Mouse (Mus musculus): Measurements from ENCODE around the gene Aars. TPM values are rescaled to one million over a fixed set of nuclear protein-coding genes. Genes with fewer than 3 reads are reported as not detected.

Aars gene
- polyA plus RNA-seq, 1 experiment: not detected

GRCm38 (mm10) chr8:111027391-111027937 is 5.5 kb upstream of the Aars start:
- H3K27ac ChIP-seq (ENCODE audit: insufficient read depth, low read depth, low read length): peak overlapping the region; percentile 34; the same call in 1 of the 2 replicates
- peaks cover 3% of the 10 kb centered on the region; the same call in 1 of the 2 replicates for H3K4me1 ChIP-seq (ENCODE audit: control insufficient read depth, insufficient read depth, low read length)
- WGBS: under 1% methylated on average over 31 of the region's 31 CpGs
- peak; percentile 11; the same call in 1 of the 2 replicates for TF ChIP-seq CTCF (IDR thresholded peaks at IDR 0.05; ENCODE audit: insufficient read depth, low read depth, low read length)
- peak; percentile 67 for TF ChIP-seq POLR2A (IDR thresholded peaks at IDR 0.05; ENCODE audit: insufficient read depth, low read depth, low read length)
- H3K4me3 ChIP-seq (ENCODE audit: insufficient read depth, low read depth, low read length): peak overlapping the region; percentile 86

DNA sequence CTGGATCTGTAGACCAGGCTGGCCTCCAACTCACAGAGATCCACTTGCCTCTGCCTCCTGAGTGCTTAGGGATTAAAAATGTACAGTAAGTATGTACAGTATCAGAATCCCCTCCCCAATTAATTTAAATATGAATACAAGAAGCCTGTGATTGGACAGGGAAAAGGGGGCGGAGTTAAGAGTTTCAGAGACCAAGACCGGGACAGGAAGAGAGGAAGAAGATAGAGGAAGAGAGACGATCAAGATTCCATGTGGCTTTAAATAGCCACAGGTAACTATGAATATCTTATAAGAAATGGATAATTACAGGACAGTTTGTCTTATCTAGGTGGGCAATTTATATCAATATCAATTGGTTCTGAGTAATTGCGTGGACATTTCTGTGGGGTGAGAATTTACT is 3.4 kb upstream of the Aars start:
- Histone ChIP-seq H3K27ac (ENCODE audit: insufficient read depth, low read depth, low read length) (no peak overlapping the region), H3K4me3 (ENCODE audit: insufficient read depth, low read depth, low read length) (no peak overlapping the region), H3K4me1 (ENCODE audit: control insufficient read depth, insufficient read depth, low read length) (peaks cover 6% of the 10 kb centered on the region; the same call in 1 of the 2 replicates)
- 60% methylated on average over 4 of the region's 4 CpGs for WGBS
- no peak for TF ChIP-seq POLR2A (IDR thresholded peaks at IDR 0.05; ENCODE audit: insufficient read depth, low read depth, low read length)
- TF ChIP-seq CTCF (IDR thresholded peaks at IDR 0.05; ENCODE audit: insufficient read depth, low read depth, low read length): no peak

DNA sequence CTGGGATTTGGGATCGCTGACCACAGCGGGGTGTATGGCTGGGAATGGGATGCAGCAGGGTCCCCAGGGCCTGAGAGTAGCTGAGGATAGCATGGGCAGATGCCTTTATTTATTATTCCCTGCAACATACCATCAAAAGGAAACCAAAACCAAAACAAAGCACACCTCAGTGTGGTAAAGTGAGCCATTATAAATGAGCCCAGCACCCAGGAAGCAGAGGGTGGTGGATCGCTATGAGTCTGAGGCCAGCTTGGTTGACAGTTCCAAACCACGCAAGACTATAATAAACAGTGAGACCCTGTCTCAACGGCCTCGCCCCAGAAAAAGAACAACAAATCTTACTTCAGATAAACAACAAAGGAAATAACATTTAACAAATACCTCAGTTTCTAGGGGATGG is 2.9 kb upstream of the Aars start:
- no peak overlapping the region for H3K4me3 ChIP-seq (ENCODE audit: insufficient read depth, low read depth, low read length)
- peaks cover 6% of the 10 kb centered on the region; the same call in 1 of the 2 replicates for H3K4me1 ChIP-seq (ENCODE audit: control insufficient read depth, insufficient read depth, low read length)
- TF ChIP-seq POLR2A (IDR thresholded peaks at IDR 0.05; ENCODE audit: insufficient read depth, low read depth, low read length) (no peak), CTCF (IDR thresholded peaks at IDR 0.05; ENCODE audit: insufficient read depth, low read depth, low read length) (no peak)
- no peak overlapping the region for H3K27ac ChIP-seq (ENCODE audit: insufficient read depth, low read depth, low read length)
- 84% methylated on average over 6 of the region's 6 CpGs for WGBS

GRCm38 (mm10) chr8:111031572-111031971 is 1.4 kb upstream of the Aars start, which contains the start of gene Ddx19b:
Ddx19b (minus strand) TSS chr8:111031751.
- 95% methylated on average over 19 of the region's 19 CpGs for whole genome bisulfite sequencing
- no peak within 1 kb of the TSS for H3K27ac ChIP-seq (ENCODE audit: insufficient read depth, low read depth, low read length)
- peaks cover 10% of the 10 kb centered on the region; the same call in 1 of the 2 replicates for H3K4me1 ChIP-seq (ENCODE audit: control insufficient read depth, insufficient read depth, low read length)
- no peak within 1 kb of the TSS for H3K4me3 ChIP-seq (ENCODE audit: insufficient read depth, low read depth, low read length)
- TF ChIP-seq CTCF (IDR thresholded peaks at IDR 0.05; ENCODE audit: insufficient read depth, low read depth, low read length) (no peak), POLR2A (IDR thresholded peaks at IDR 0.05; ENCODE audit: insufficient read depth, low read depth, low read length) (no peak)

GRCm38 (mm10) chr8:111033482-111034215 is 705 bp downstream of the Aars start:
- 6% methylated on average over 37 of the region's 37 CpGs for WGBS
- Histone ChIP-seq H3K4me3 (ENCODE audit: insufficient read depth, low read depth, low read length) (peak overlapping the region; percentile 67), H3K27ac (ENCODE audit: insufficient read depth, low read depth, low read length) (peak overlapping the region; percentile 52; the same call in 1 of the 2 replicates), H3K4me1 (ENCODE audit: control insufficient read depth, insufficient read depth, low read length) (peaks cover 10% of the 10 kb centered on the region; the same call in 1 of the 2 replicates)
- TF ChIP-seq POLR2A (IDR thresholded peaks at IDR 0.05; ENCODE audit: insufficient read depth, low read depth, low read length) (peak; percentile 47; the same call in 1 of the 2 replicates), CTCF (IDR thresholded peaks at IDR 0.05; ENCODE audit: insufficient read depth, low read depth, low read length) (no peak)

GRCm38 (mm10) chr8:111034276-111034675 is 1.3 kb downstream of the Aars start:
- 9% methylated on average over 12 of the region's 12 CpGs for whole genome bisulfite sequencing
- peak overlapping the region; percentile 52; the same call in 1 of the 2 replicates for H3K27ac ChIP-seq (ENCODE audit: insufficient read depth, low read depth, low read length)
- TF ChIP-seq POLR2A (IDR thresholded peaks at IDR 0.05; ENCODE audit: insufficient read depth, low read depth, low read length) (no peak), CTCF (IDR thresholded peaks at IDR 0.05; ENCODE audit: insufficient read depth, low read depth, low read length) (no peak)
- peak overlapping the region; percentile 67 for H3K4me3 ChIP-seq (ENCODE audit: insufficient read depth, low read depth, low read length)
- H3K4me1 ChIP-seq (ENCODE audit: control insufficient read depth, insufficient read depth, low read length): peaks cover 10% of the 10 kb centered on the region; the same call in 1 of the 2 replicates

DNA sequence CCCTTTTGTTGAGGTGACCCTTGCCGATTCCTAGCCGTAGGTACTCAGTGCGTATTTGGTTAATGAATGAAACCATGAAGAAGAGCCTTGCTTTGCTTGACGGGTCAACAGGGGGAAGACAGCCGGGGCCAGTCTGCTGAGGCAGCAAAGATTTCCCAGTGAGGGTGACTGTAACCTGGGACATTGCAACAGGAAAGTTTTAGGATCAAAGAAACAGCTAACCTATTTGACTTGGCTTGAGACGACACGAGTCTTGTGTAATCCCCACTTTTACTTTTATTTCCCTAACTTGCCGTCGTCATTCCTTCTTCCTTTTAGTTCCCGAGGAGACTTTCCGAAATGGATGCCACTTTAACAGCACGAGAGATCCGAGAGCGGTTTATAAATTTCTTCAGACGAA is 3.6 kb downstream of the Aars start:
- WGBS: 90% methylated on average over 15 of the region's 15 CpGs
- Histone ChIP-seq H3K27ac (ENCODE audit: insufficient read depth, low read depth, low read length) (no peak overlapping the region), H3K4me1 (ENCODE audit: control insufficient read depth, insufficient read depth, low read length) (peaks cover 10% of the 10 kb centered on the region; the same call in 1 of the 2 replicates), H3K4me3 (ENCODE audit: insufficient read depth, low read depth, low read length) (no peak overlapping the region)
- TF ChIP-seq POLR2A (IDR thresholded peaks at IDR 0.05; ENCODE audit: insufficient read depth, low read depth, low read length) (no peak), CTCF (IDR thresholded peaks at IDR 0.05; ENCODE audit: insufficient read depth, low read depth, low read length) (no peak)

- Histone ChIP-seq H3K4me1 (ENCODE audit: control insufficient read depth, insufficient read depth, low read length) (no peaks in the 10 kb centered on the region), H3K4me3 (ENCODE audit: insufficient read depth, low read depth, low read length) (no peak overlapping the region), H3K27ac (ENCODE audit: insufficient read depth, low read depth, low read length) (no peak overlapping the region)
- 95% methylated on average over 19 of the region's 19 CpGs for WGBS
- TF ChIP-seq POLR2A (IDR thresholded peaks at IDR 0.05; ENCODE audit: insufficient read depth, low read depth, low read length): no peak
- no peak for TF ChIP-seq CTCF (IDR thresholded peaks at IDR 0.05; ENCODE audit: insufficient read depth, low read depth, low read length)
Measured at GRCm38 (mm10) chr8:111042546-111042945, 9.6 kb downstream of the Aars start.

Measured in olfactory bulb, adult 2 months (tissue).